Mouse (Mus musculus) lung, postnatal 10 days (tissue): Measurements from ENCODE around the gene Clcn2.
A peak's percentile ranks its signal among the peaks of the same experiment; 100 is the strongest.

Experiments used
- DNase-seq: peaks from one replicate; pipeline ENCODE4 v3.0.0; 2021

The Clcn2 gene

DNA sequence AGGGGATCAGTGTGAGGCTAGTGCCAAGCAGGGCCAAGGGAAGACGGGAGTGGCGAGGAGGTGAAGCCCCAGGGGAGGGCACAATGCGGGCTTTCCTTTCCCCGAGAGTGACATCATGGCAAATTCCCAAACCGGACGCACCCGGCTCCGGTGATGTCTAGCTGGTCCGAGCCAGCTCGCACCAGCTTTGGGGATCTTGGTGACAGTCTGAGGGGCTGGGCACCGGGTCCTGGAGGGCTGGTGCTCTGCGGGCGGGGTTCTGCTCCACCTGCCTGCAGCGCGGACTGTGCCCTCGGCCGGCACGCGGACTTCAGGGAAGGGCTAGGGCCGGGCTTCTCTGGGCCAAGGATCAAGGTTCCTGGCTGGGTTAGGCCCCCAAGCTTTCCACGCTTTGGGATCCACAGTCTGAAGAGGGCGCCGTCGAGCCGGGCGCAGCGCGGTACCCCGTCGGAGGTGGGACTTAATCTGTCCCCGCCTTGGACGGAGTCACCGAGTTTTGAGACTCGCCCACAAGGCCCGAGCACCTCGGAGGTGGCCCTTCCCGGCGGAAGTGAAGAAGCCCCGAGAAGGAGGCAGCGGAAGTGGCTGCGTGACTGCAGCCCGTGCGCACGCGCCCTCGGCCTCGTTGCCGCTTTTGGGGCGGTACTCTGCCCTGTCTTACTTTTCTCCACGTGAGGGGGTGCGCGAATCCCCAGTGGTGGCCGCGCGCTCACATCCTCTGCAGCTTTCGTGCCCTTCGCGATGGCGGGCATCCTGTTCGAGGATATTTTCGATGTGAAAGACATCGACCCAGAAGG lies at the start of gene Clcn2, which contains the start of gene Polr2h:
TSS of gene Clcn2 (minus strand) at position 566 of the 797 bp plus-strand sequence.
TSS of gene Polr2h (plus strand) at position 485 of the 797 bp plus-strand sequence.
- DNase-seq: peak; percentile 98

DNA sequence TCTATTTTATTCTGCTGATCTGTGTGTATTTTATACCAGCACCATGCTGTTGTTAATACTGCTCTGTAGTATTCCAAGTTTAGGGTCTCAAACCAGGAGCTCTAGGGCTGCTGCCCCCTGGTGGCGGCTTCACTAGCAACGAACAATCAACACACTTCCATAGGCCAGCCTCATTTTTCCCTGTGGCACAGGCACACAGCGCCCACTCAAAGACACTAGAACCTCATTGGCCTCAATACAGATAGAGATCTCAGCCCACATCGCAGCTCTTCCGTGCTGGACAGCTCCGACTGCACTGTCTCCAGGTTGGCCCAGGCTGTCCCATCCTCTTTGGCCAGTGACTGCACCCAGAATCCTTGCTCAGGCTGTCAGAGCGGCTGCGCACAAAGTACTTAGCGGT lies 47.7 kb upstream of the Clcn2 start:
- peak; percentile 54 for DNase-seq

DNA sequence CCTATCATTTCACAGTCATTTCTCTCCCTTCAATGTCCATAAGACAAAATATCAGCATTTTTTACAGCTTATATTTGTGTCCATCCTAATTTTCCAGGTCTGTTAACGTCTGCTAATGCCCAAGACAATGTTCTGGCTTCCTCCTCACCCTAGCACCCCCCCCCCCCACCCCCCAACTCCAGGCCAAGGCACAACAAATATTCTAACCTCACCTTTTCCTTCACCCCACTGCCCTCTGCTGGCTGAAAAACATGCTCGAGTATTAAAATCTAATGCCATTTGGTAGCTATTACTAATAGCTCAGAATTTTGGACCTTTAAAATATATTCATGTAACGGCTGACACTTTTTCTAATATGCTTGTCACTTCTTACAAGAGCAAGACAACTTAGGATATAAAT lies 44.1 kb upstream of the Clcn2 start:
- DNase-seq: peak; percentile 83

GRCm38 (mm10) chr16:20757385-20757784 lies 39.8 kb upstream of the Clcn2 start:
- DNase-seq: no peak

- DNase-seq: peak; percentile 61
Measured at GRCm38 (mm10) chr16:20756052-20756451, 38.5 kb upstream of the Clcn2 start.

DNA sequence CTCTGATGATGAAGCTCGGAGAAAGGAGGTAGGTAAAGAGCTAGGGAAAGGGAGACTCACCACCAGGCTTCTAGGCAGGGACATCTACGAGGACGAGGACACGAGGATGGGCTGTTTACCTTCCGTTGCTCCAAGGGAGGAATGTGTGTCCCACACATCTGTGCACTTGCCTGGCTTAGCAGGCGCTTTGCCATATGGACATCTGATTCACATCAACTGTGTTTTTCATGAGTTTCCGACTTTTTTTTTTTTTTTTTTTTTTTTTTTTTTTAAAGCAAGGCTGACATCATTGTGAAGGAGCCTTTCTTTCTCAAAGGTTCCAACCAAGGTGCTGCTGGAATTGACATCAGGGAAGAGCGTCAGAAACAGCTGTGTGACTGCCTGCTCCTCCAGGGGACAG lies 33.0 kb upstream of the Clcn2 start:
- DNase-seq: no peak

- peak; percentile 79 for DNase-seq
Measured at GRCm38 (mm10) chr16:20746641-20747040, 29.1 kb upstream of the Clcn2 start.

- no peak for DNase-seq
Measured at GRCm38 (mm10) chr16:20739845-20740244, 22.3 kb upstream of the Clcn2 start.

DNA sequence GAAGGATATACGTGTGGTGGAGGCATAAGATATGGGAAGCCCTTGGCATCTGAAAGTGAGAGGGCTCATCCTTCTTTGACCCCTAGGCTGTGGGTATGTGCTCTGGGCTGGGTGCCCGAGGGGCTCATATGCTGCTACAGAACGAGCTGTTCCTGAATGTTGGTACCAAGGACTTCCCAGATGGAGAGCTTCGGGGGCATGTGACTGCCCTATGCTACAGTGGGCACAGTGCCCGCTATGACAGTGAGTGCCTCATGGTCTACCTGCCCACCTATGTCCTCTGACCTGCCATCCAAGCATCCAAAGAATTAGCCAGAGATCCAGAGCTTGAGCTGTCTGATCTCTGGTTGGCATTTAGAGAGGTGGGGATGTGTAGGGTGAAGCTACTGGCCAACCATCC lies 19.3 kb upstream of the Clcn2 start:
- DNase-seq: no peak

DNA sequence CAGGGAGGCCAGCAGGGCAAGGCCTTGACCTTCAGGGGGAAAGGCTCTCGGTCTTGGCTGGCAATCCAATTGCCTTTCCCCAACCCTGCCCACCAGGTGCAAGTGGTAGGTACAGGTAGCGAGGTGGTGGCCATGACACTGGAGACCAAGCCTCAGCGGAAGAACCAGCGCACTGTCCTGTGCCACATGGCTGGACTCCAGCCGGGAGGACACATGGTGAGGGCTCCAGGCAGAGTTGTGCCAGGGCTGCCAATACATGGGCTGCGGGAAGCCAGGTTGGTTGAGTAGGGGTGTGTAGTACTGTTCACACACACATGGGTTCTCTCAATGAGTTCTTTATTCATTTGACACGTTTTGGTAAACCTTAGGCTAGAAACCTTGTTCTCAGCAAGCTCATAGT lies 18.6 kb upstream of the Clcn2 start:
- no peak for DNase-seq

- DNase-seq: no peak
Measured at GRCm38 (mm10) chr16:20735651-20736050, 18.1 kb upstream of the Clcn2 start.

GRCm38 (mm10) chr16:20733731-20734730 lies 16.5 kb upstream of the Clcn2 start, which contains the start of gene Thpo:
Gene Thpo, minus strand, starts transcription at chr16:20734511.
- DNase-seq: no peak

DNA sequence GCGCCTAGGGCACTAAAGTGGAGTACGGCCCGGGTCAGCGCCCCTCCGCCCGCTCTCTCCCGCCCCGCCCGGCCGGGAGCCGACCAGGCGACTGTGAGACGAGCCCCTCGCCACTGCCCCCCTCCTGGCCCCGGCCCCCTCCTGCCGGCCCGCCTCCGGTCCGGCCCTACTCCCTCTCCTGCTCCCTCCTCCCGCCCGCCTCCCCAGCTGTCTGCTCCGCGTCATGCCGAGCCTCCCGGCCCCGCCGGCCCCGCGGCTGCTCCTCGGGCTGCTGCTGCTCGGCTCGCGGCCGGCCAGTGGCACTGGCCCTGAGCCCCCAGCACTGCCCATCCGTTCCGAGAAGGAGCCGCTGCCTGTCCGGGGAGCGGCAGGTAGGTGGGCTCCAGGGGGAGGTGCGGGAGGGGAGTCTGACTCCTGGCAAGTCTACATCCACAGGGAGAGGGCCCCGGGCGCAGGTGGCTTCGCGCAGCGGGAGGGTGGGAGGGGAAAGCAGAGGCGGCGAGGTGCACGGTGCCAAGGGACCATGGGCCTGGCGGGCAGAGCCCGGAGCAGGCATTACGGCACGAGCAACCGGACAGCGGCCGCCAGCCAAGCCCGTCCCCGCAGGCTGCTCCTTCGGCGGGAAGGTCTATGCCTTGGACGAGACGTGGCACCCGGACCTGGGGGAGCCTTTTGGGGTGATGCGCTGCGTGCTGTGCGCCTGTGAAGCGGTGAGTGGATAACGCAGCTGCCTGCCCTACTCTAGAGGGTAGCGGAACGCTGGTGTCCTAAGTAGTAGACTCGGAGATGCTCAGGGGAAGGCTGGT lies 15.6 kb upstream of the Clcn2 start, which contains the start of gene Chrd:
TSS of gene Chrd (plus strand) at position 203 of the 806 bp plus-strand sequence.
- peak; percentile 83 for DNase-seq

GRCm38 (mm10) chr16:20732251-20732924 lies 14.8 kb upstream of the Clcn2 start:
- no peak for DNase-seq

GRCm38 (mm10) chr16:20731688-20732087 lies 14.1 kb upstream of the Clcn2 start:
- no peak for DNase-seq

DNA sequence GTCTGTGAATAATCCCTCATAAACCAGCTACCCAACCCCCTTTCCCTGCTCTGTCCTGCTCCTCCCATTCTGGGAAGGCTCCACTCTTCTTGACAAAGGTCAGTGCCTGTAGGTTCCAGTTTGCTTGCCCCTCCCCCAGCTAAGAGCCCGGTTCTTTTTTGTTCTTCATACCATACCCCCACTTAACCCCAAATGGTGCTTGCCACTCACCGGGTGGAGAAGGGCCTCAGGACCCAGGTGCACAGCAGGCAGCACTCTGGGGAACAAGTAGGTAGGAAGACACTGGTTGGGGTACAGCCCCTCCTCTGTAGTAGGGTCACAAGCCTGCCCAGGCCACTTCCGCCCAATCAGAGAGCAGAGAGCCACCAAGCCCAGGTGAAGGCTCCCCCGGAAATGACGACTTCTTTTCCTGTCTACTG lies 12.8 kb upstream of the Clcn2 start:
- DNase-seq: no peak

GRCm38 (mm10) chr16:20726384-20726783 lies 8.8 kb upstream of the Clcn2 start:
- no peak for DNase-seq

GRCm38 (mm10) chr16:20725750-20726149 lies 8.2 kb upstream of the Clcn2 start:
- DNase-seq: no peak

GRCm38 (mm10) chr16:20725321-20725720 lies 7.8 kb upstream of the Clcn2 start:
- DNase-seq: no peak

- peak; percentile 79 for DNase-seq
Measured at GRCm38 (mm10) chr16:20724338-20724748, 6.8 kb upstream of the Clcn2 start.

DNA sequence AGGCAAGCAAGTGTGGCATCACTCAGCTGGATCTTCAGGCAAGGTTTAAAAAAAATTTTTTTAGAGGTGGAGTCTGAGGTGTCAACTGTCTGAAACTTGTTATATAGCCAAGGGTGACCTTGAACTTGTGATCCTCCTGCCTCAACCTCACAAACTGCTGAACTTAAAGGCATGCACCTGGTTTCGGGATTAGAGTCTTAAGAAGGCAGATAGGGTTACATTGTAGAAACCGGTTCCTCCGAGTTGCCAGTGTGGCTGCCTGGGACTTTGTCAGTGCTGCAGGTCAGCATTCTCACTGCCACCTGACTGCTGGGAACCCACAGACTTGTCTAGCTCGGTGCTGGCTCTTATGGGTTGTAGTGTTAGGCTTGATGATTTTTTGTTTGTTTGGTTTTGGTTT lies 5.7 kb upstream of the Clcn2 start:
- DNase-seq: no peak

GRCm38 (mm10) chr16:20722736-20723135 lies 5.2 kb upstream of the Clcn2 start:
- DNase-seq: no peak
